Mouse (Mus musculus) forebrain, embryonic 11.5 days (tissue): ENCODE results near the gene Pilrb2. TPM values are rescaled to one million over a fixed set of nuclear protein-coding genes. Genes with fewer than 3 reads are reported as not detected.
"Not testable (repeated sequence)": the region's sequence is repeated elsewhere in the genome, so short reads cannot be mapped to it uniquely, and the experiment has no call there.

Experiments
- ATAC-seq: fragments of 200-750 bp; cut with Nextera tagmentation; replicated peaks from 2 replicates; pipeline ENCODE4 v1.8.0; 2017; ENCODE audit warnings: moderate TSS enrichment; ENCODE audit not compliant: low FRiP score
- DNase-seq: peaks from one replicate; pipeline ENCODE4 v3.0.0-alpha.2; 2017; ENCODE audit warnings: low spot score
- H3K27ac ChIP-seq: fragments of 300-500 bp; sonication (generic); 2 replicates; pipeline ENCODE4 v1.5.1; 2014; ENCODE audit warnings: low read depth, low read length
- H3K27me3 ChIP-seq: fragments of 300-500 bp; sonication (generic); 2 replicates; pipeline ENCODE4 v1.6.1; 2014; ENCODE audit warnings: mild to moderate bottlenecking, low read length, mixed read lengths; ENCODE audit not compliant: control insufficient read depth, insufficient read depth
- H3K36me3 ChIP-seq: fragments of 300-500 bp; sonication (generic); 2 replicates; pipeline ENCODE4 v1.6.1; 2014; ENCODE audit warnings: mild to moderate bottlenecking, low read length, moderate library complexity, mixed read lengths; ENCODE audit not compliant: control insufficient read depth, insufficient read depth
- H3K4me1 ChIP-seq: fragments of 300-500 bp; sonication (generic); replicated peaks from 2 replicates; pipeline ENCODE4 v1.6.1; 2014; ENCODE audit warnings: low read length, mixed read lengths; ENCODE audit not compliant: control insufficient read depth, insufficient read depth
- H3K4me2 ChIP-seq: fragments of 300-500 bp; sonication (generic); 2 replicates; pipeline ENCODE4 v1.6.1; 2014; ENCODE audit warnings: low read depth, mild to moderate bottlenecking, low read length, moderate library complexity, mixed read lengths; ENCODE audit not compliant: severe bottlenecking
- H3K4me3 ChIP-seq: fragments of 300-500 bp; sonication (generic); 2 replicates; pipeline ENCODE4 v1.5.1; 2014; ENCODE audit warnings: low read depth, low read length
- H3K9ac ChIP-seq: fragments of 300-500 bp; sonication (generic); 2 replicates; pipeline ENCODE4 v1.6.1; 2014; ENCODE audit warnings: low read length
- H3K9me3 ChIP-seq: fragments of 300-500 bp; sonication (generic); 2 replicates; pipeline ENCODE4 v1.6.1; 2016; ENCODE audit warnings: low read length, mixed read lengths; ENCODE audit not compliant: control insufficient read depth
- WGBS: fragments of 180-500 bp; shearing (Covaris S2); extraction: QIAGEN DNeasy Blood & Tissue Kit; methylation state at CpG from one replicate; pipeline ENCODE4 v1.1.7; 2014; 5-methylcytosine and 5-hydroxymethylcytosine counted together
- polyA plus RNA-seq: library from polyadenylated mRNA; unstranded; fragments of >200 nt; fragmentation: Nextera tagmentation; extraction: Ambion mirVana; gene quantifications from 2 replicates; pipeline ENCODE4 v1.2.1, GENCODE M21; 2014

The Pilrb2 gene
- polyA plus RNA-seq, 1 experiment from 2014 or later = not detected

DNA sequence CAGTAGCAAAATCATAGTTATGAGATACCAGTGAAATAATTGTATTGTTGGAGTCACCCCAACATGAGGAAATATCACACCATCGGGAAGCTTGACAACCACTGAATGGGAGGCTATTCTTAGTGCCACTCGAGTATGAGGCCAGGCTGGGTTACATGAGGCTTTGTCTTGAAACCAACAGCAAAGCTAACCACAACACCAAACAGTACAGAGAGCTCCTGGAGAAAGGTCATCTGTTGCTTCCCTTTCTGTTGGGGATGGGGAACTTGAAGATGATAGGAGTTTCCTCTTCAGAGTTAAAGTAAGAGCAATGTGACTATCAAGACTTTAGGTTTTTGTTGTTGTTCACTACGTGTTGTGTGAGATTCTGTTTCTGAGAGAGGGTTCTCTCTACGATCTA, 11.3 kb upstream of the Pilrb2 start:
- no peaks in the 10 kb centered on the region for H3K4me1 ChIP-seq
- ATAC-seq (no peak), DNase-seq (no peak)
- no peak overlapping the region for H3K9ac ChIP-seq
- no peak overlapping the region for H3K4me2 ChIP-seq
- no peaks in the 10 kb centered on the region for H3K9me3 ChIP-seq
- 84% methylated on average over 4 of the region's 4 CpGs for WGBS
- H3K27me3 ChIP-seq = no peaks in the 10 kb centered on the region
- no peak overlapping the region for H3K27ac ChIP-seq
- no peak overlapping the region for H3K4me3 ChIP-seq
- H3K36me3 ChIP-seq = no peaks in the 10 kb centered on the region

DNA sequence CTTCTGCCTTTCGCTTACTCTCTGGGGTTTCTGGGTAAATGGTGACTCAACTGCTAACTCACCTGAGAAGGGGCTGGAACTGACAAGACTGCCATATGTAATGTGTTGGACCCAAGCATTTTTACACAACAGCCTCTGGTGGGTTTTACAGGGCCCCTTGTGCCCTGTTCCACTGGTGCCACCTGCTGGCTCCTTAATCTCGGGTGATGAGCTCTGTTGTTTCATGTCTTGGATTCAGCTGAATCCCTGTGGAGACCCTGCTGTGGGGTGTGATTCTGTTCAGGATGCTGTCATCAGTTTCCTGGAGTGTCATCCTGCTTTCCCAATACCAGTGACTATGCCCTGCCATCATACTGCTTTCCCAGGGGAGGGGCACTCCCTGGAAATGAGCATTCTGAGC, 6.2 kb upstream of the Pilrb2 start:
- Histone ChIP-seq H3K4me2 (no peak overlapping the region), H3K4me3 (no peak overlapping the region), H3K36me3 (no peaks in the 10 kb centered on the region), H3K9me3 (no peaks in the 10 kb centered on the region), H3K4me1 (no peaks in the 10 kb centered on the region), H3K27me3 (no peaks in the 10 kb centered on the region), H3K27ac (no peak overlapping the region), H3K9ac (no peak overlapping the region)
- WGBS = 61% methylated on average over 2 of the region's 2 CpGs
- ATAC-seq = no peak
- DNase-seq = no peak

DNA sequence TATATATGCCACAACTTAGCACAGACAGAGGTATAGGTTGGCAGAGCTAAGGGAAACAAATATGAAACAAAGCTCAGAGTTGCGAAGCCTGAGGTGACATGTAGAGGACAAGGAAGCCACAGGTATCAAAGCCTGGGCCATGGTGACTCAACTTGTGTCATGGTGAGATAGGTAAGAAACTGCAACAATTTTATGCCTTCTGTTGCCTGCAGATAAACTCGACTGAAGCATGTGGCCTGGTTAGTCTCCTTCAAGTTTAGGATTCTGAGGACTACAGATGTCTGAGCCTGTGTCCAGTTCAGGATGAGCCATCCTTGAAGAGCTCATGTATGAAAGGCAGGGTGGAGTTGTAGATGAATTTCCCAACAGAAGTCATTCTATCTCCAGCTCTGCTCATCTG, 3.4 kb upstream of the Pilrb2 start:
- DNase-seq = no peak
- Histone ChIP-seq H3K27me3 (no peaks in the 10 kb centered on the region), H3K36me3 (no peaks in the 10 kb centered on the region), H3K27ac (no peak overlapping the region), H3K9me3 (no peaks in the 10 kb centered on the region), H3K4me2 (no peak overlapping the region), H3K4me1 (no peaks in the 10 kb centered on the region), H3K9ac (no peak overlapping the region), H3K4me3 (no peak overlapping the region)
- no peak for ATAC-seq
- WGBS = 81% methylated on average over 2 of the region's 2 CpGs

DNA sequence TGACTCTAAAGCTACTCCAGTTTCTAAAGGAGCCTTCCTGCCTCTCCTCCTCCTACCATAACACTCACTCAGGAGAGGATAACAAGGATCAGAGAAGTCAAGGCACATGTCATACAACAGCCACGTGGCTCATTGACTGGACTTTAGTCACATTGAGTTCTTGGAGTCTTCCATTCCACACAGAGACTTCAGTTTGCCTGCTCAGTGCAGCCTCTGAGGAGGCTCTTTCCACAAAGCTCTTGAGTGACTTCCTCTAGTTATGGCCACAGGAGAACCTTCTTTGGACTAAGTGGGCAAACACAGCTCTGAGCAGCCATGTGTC, 727 bp upstream of the Pilrb2 start:
- not testable (repeated sequence) for H3K9me3 ChIP-seq, H3K9ac ChIP-seq, H3K4me2 ChIP-seq, H3K27me3 ChIP-seq, DNase-seq, H3K36me3 ChIP-seq, H3K4me1 ChIP-seq, H3K27ac ChIP-seq, H3K4me3 ChIP-seq, ATAC-seq
- WGBS = 41% methylated on average over 1 of the region's 1 CpGs

DNA sequence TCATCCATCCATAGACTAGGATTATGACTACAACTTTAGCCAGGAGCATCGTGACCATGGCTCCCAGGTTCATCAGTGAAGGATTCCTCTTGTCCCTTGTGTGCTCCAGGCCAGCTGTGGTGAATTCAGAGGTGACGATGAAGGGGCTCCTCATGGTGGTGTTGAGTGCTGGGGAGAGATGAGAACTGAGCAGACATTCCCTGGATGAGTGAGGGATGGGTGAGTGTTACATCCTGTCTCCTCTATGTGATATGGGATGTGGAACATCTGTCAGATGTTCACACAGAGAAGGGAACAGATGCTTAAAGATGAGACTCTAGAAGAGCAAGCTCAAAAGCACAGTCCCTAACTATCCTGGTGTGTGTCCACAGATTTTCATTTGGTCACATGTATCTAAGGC, 3.0 kb downstream of the Pilrb2 start:
- H3K27me3 ChIP-seq, H3K9me3 ChIP-seq, H3K27ac ChIP-seq, DNase-seq, H3K36me3 ChIP-seq, ATAC-seq, H3K9ac ChIP-seq, H3K4me2 ChIP-seq, H3K4me3 ChIP-seq, H3K4me1 ChIP-seq: not testable (repeated sequence)
- 69% methylated on average over 2 of the region's 2 CpGs for WGBS

DNA sequence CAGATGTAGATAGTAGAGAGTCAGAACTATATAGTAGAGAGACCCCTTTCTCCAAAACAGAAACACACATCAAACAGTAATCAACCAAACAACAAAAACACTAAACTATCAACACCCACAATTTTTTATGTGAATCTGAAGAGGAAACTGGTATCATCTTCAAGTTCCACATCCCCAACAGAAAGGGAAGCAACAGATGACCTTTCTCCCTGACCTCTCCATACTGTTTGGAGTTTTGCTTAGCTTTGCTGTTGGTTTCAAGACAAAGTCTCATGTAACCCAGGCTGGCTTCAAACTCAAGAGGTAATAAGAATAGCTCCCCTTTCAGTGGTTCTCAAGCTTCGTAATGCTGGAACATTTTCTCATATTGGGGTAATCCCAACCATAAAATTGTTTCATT, 7.6 kb downstream of the Pilrb2 start:
- H3K36me3 ChIP-seq, H3K4me3 ChIP-seq, H3K27ac ChIP-seq, DNase-seq, H3K4me2 ChIP-seq, ATAC-seq, H3K9me3 ChIP-seq, H3K4me1 ChIP-seq, H3K27me3 ChIP-seq, H3K9ac ChIP-seq: not testable (repeated sequence)
- WGBS = 92% methylated on average over 1 of the region's 1 CpGs

DNA sequence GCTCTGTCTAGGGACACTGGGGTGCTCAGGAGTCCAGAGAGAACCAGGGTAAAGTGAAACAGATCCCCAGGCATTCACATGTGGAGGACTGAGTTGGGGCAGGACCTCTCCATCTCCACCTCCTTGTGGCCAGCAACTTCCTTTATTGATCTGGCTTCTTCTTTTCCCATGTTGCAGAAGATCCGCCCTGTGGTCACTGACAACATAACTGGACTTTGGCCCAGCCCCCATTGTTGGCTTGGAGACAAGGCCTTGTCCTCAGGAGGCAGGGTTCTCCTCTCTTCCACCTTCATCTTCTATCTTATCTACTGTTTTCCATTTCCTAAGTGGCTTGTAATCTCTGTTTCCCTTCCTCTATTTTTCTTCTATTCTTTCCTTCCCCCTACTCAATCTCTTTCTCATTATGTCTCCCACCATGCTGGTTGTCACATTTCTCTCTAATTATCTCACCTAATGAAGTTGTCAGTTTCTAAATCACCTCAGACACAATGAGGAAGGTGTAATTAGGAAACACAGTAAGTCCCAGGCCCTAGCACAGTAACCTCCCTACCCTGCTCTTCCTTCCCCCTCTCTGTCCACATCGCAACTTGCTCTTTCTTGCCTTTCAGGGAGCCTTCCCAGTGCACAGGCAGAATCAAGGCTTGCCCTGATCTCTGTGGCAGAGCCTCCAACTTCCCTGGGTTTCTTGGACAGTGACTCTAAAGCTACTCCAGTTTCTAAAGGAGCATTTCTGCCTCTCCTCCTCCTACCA, 13.5 kb downstream of the Pilrb2 start, which contains the start of gene Pilrb1:
Gene Pilrb1 (minus strand): TSS at position 147 of the 751 bp plus-strand sequence.
- DNase-seq, H3K4me2 ChIP-seq, H3K27me3 ChIP-seq, H3K4me3 ChIP-seq, H3K4me1 ChIP-seq, H3K9ac ChIP-seq, H3K9me3 ChIP-seq, ATAC-seq, H3K27ac ChIP-seq, H3K36me3 ChIP-seq: not testable (repeated sequence)
- 78% methylated on average over 2 of the region's 2 CpGs for WGBS

DNA sequence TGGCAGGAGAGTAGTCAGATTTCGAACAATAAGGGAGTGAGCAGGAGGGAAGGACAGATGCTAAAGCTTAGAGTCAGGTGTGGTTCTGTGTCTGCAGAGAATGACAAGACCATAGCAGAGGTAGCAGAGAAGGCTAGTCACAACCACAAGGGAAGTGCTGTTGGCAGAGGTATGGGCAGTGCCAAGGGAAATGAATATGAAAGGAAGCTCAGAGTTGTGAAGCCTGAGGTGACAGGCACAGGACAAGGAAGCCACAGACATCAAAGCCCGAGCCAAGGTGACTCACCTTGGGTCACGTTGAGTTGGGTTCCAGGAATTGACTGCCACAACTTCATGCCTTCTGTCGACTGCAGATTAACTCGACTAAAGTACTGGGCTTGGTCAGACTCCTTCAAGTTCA, 14.7 kb downstream of the Pilrb2 start:
- not testable (repeated sequence) for H3K4me3 ChIP-seq, H3K9ac ChIP-seq, H3K36me3 ChIP-seq, ATAC-seq, H3K4me1 ChIP-seq, H3K4me2 ChIP-seq, H3K27ac ChIP-seq, H3K9me3 ChIP-seq, H3K27me3 ChIP-seq, DNase-seq
- WGBS = 86% methylated on average over 4 of the region's 5 CpGs

DNA sequence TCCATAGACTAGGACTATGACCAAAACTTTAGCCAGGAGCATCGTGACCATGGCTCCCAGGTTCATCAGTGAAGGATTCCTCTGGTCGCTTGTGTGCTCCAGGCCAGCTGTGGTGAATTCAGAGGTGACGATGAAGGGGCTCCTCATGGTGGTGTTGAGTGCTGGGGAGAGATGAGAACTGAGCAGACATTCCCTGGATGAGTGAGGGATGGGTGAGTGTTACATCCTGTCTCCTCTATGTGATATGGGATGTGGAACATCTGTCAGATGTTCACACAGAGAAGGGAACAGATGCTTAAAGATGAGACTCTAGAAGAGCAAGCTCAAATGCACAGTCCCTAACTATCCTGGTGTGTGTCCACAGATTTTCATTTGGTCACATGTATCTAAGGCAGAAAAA, 16.7 kb downstream of the Pilrb2 start:
- not testable (repeated sequence) for H3K4me2 ChIP-seq, H3K4me1 ChIP-seq, DNase-seq, H3K27me3 ChIP-seq, H3K27ac ChIP-seq, H3K4me3 ChIP-seq, H3K36me3 ChIP-seq, H3K9me3 ChIP-seq, ATAC-seq, H3K9ac ChIP-seq
- WGBS = 85% methylated on average over 3 of the region's 3 CpGs
